9 mouse cellular contexts compared by ENCODE assay signal in the genomic region with DNA sequence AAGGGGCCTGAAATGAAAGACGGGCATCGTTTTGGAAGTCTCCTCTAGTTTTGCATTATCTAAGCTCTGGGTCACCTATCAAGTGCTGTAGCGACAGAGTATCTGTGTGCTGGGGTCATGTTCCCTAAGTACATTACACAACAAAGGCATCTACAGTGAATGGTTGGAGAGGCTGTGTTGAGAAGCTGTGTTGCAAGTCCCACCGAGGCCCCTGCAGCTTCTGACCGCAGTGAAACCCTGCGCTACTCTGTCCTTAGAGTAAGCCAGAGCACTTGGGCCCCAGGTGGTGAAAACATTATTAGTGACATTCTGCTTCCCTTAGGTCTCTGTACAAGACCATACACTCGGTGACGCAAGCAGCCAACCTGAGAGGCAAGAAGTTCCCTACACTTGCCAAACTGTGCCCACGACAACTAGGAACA. TPM values are rescaled to one million over a fixed set of nuclear protein-coding genes. Genes with fewer than 3 reads are reported as not detected.
DNase-seq lines count a peak whose midpoint lies in the region; ATAC-seq and TF ChIP-seq lines count a peak whose summit lies in the region.
"Had no signal": no experiment of that assay in that cellular context is flagged by ENCODE, and none has a peak within 500 bp of the region (broad histone marks: within the 10 kb centered on the region; RNA-seq: fewer than 3 reads in every experiment).

No protein-coding gene starts in this region.

- peak overlapping the region; percentile 73 for H3K4me3 ChIP-seq in kidney, embryonic 14.5 days (ENCODE audit: low read length)
- H3K4me3 ChIP-seq in embryonic facial prominence, embryonic 12.5 days, result peak overlapping the region; percentile 69
- H3K4me3 ChIP-seq in hindbrain, postnatal 0 days (ENCODE audit: low read length), result peak overlapping the region; percentile 80
- H3K4me3 ChIP-seq in midbrain, embryonic 15.5 days, result peak overlapping the region; percentile 80

- TF ChIP-seq CTCF in hindbrain, postnatal 0 days (IDR thresholded peaks at IDR 0.05; ENCODE audit: low read depth), result no peak

- peaks cover 33% of the 10 kb centered on the region for H3K27me3 ChIP-seq in kidney, embryonic 14.5 days (ENCODE audit: control insufficient read depth, insufficient read depth, low read length)
- peaks cover 44% of the 10 kb centered on the region for H3K27me3 ChIP-seq in embryonic facial prominence, embryonic 12.5 days
- no peaks in the 10 kb centered on the region for H3K27me3 ChIP-seq in hindbrain, postnatal 0 days (ENCODE audit: insufficient read depth, low read length)
- H3K27me3 ChIP-seq in midbrain, embryonic 15.5 days (replicated peaks), result 0 out of 2 replicates have a peak, but pooled peaks cover 12% of the 10 kb centered on the region

- no peak for DNase-seq in kidney, postnatal 36 days
- DNase-seq in hindbrain, postnatal 0 days (ENCODE audit: low spot score), result no peak
- no peak for DNase-seq in gastrocnemius, adult 18-20 months (ENCODE audit: low spot score)
- DNase-seq in left cerebral cortex, adult 18-20 months (ENCODE audit: low spot score in 2 of 2), result no peak
- no peak for DNase-seq in urinary bladder, postnatal 10 days (ENCODE audit: low spot score)

- peak; percentile 2; the same call in 1 of the 2 replicates for ATAC-seq in kidney, embryonic 14.5 days (ENCODE audit: low FRiP score, low TSS enrichment)
- peak; percentile 57; the same call in 1 of the 2 replicates for ATAC-seq in embryonic facial prominence, embryonic 12.5 days (ENCODE audit: insufficient number of reproducible peaks, insufficient read depth, low FRiP score, low TSS enrichment)
- no peak for ATAC-seq in hindbrain, postnatal 0 days
- ATAC-seq in midbrain, embryonic 15.5 days (replicated peaks), result no peak

- no peak overlapping the region for H3K27ac ChIP-seq in kidney, embryonic 14.5 days (ENCODE audit: low read depth, low read length)
- no peak overlapping the region for H3K27ac ChIP-seq in embryonic facial prominence, embryonic 12.5 days
- H3K27ac ChIP-seq in hindbrain, postnatal 0 days, result peak overlapping the region; percentile 92; the same call in 1 of the 2 replicates
- peak overlapping the region; percentile 94 for H3K27ac ChIP-seq in midbrain, embryonic 15.5 days
- H3K27ac ChIP-seq: macrophage had no signal

- 0 out of 2 replicates have a peak overlapping the region, but pooled peaks have one; percentile 68 for H3K9ac ChIP-seq in kidney, embryonic 14.5 days (ENCODE audit: low read depth, low read length)
- H3K9ac ChIP-seq in embryonic facial prominence, embryonic 12.5 days, result no peak overlapping the region
- peak overlapping the region; percentile 87 for H3K9ac ChIP-seq in hindbrain, postnatal 0 days (replicated peaks; ENCODE audit: low read length)
- peak overlapping the region; percentile 86 for H3K9ac ChIP-seq in midbrain, embryonic 15.5 days

- H3K9me3 ChIP-seq in kidney, embryonic 14.5 days (ENCODE audit: control insufficient read depth, low read length), result no peaks in the 10 kb centered on the region
- H3K9me3 ChIP-seq in embryonic facial prominence, embryonic 12.5 days, result no peaks in the 10 kb centered on the region
- H3K9me3 ChIP-seq in hindbrain, postnatal 0 days (ENCODE audit: low read length), result no peaks in the 10 kb centered on the region
- H3K9me3 ChIP-seq in midbrain, embryonic 15.5 days, result no peaks in the 10 kb centered on the region

- H3K4me2 ChIP-seq in kidney, embryonic 14.5 days (replicated peaks; ENCODE audit: low read depth, low read length), result peak overlapping the region; percentile 100
- H3K4me2 ChIP-seq in embryonic facial prominence, embryonic 12.5 days (replicated peaks), result peak overlapping the region; percentile 97
- H3K4me2 ChIP-seq in hindbrain, postnatal 0 days (ENCODE audit: low read depth, low read length), result peak overlapping the region; percentile 93
- H3K4me2 ChIP-seq in midbrain, embryonic 15.5 days, result peak overlapping the region; percentile 76

- no peaks in the 10 kb centered on the region for H3K4me1 ChIP-seq in kidney, embryonic 14.5 days (ENCODE audit: control insufficient read depth, insufficient read depth, low read length)
- no peaks in the 10 kb centered on the region; the same call in 1 of the 2 replicates for H3K4me1 ChIP-seq in embryonic facial prominence, embryonic 12.5 days
- no peaks in the 10 kb centered on the region; the same call in 1 of the 2 replicates for H3K4me1 ChIP-seq in hindbrain, postnatal 0 days (ENCODE audit: insufficient read depth, low read length)
- peaks cover 23% of the 10 kb centered on the region for H3K4me1 ChIP-seq in midbrain, embryonic 15.5 days

- no peaks in the 10 kb centered on the region for H3K36me3 ChIP-seq in kidney, embryonic 14.5 days (ENCODE audit: control insufficient read depth, insufficient read depth, low read length)
- no peaks in the 10 kb centered on the region for H3K36me3 ChIP-seq in embryonic facial prominence, embryonic 12.5 days
- H3K36me3 ChIP-seq in hindbrain, postnatal 0 days (ENCODE audit: insufficient read depth, low read length), result no peaks in the 10 kb centered on the region
- H3K36me3 ChIP-seq in midbrain, embryonic 15.5 days (replicated peaks), result no peaks in the 10 kb centered on the region

- WGBS in kidney, embryonic 14.5 days, result 32% methylated on average over 9 of the region's 9 CpGs
- 31% methylated on average over 9 of the region's 9 CpGs for WGBS in embryonic facial prominence, embryonic 12.5 days
- WGBS in hindbrain, postnatal 0 days, result 27% methylated on average over 9 of the region's 9 CpGs
- 25% methylated on average over 9 of the region's 9 CpGs for WGBS in midbrain, embryonic 15.5 days

RNA-seq across cellular contexts. Expression of a gene that starts 20.5 kb away (rescaled TPM):
- 0.26 and 0.74 TPM in 2 replicates for polyA plus RNA-seq in kidney, embryonic 14.5 days (2014; fragmentation: Nextera tagmentation; extraction: Ambion mirVana)
- 6.1 and 9.0 TPM in 2 replicates for polyA plus RNA-seq in embryonic facial prominence, embryonic 12.5 days (2016; fragmentation: Nextera tagmentation; extraction: Ambion mirVana)
- total RNA-seq in hindbrain, postnatal 0 days (2014; rRNA removed), result 29.1 and 95.3 TPM in 2 replicates
- polyA plus RNA-seq in hindbrain, postnatal 0 days (2015; fragmentation: Nextera tagmentation; extraction: Ambion mirVana), result 37.4 and 41.7 TPM in 2 replicates
- polyA plus RNA-seq in midbrain, embryonic 15.5 days (2015; fragmentation: Nextera tagmentation; extraction: Ambion mirVana), result 46.7 and 49.6 TPM in 2 replicates
- under 1 TPM; 0.64 TPM for total RNA-seq in gastrocnemius, adult 18-20 months (2021)
- 10 to 100 TPM; 63.7 to 65.5 TPM for total RNA-seq in left cerebral cortex, adult 18-20 months (2021)

Comparison
In these comparisons a context has a peak if more than half of its experiments do, and no peak if none do; other contexts are left out.
1. ATAC-seq: peak in kidney, embryonic 14.5 days (single experiment) and embryonic facial prominence, embryonic 12.5 days (single experiment); none in hindbrain, postnatal 0 days (single experiment) and midbrain, embryonic 15.5 days (single experiment).
2. H3K27ac ChIP-seq: peak in hindbrain, postnatal 0 days (single experiment) and midbrain, embryonic 15.5 days (single experiment); none in kidney, embryonic 14.5 days (single experiment) and embryonic facial prominence, embryonic 12.5 days (single experiment).
3. Peak in every context shown above with its lines, with median percentiles within 50 percentile points of each other: H3K4me2 ChIP-seq and H3K4me3 ChIP-seq.